In genomic region chr2:130327057-130327456, GRCm38 (mm10) we compare ENCODE assay signal across 22 mouse cellular contexts. TPM values are rescaled to one million over a fixed set of nuclear protein-coding genes. Genes with fewer than 3 reads are reported as not detected.
DNase-seq lines count a peak whose midpoint lies in the region; ATAC-seq and TF ChIP-seq lines count a peak whose summit lies in the region.
"Had no signal": no experiment of that assay in that cellular context is flagged by ENCODE, and none has a peak within 500 bp of the region (broad histone marks: within the 10 kb centered on the region; RNA-seq: fewer than 3 reads in every experiment).

No protein-coding gene starts in this region.

- no peaks in the 10 kb centered on the region for H3K4me1 ChIP-seq in liver, postnatal 0 days (ENCODE audit: insufficient read depth)
- no peaks in the 10 kb centered on the region for H3K4me1 ChIP-seq in liver, embryonic 12.5 days
- H3K4me1 ChIP-seq: embryonic facial prominence, embryonic 12.5 days; forebrain, embryonic 15.5 days; heart, embryonic 10.5 days; hindbrain, embryonic 12.5 days had no signal

- no peak overlapping the region for H3K9ac ChIP-seq in liver, postnatal 0 days (replicated peaks)
- H3K9ac ChIP-seq in liver, embryonic 12.5 days, result no peak overlapping the region
- H3K9ac ChIP-seq: embryonic facial prominence, embryonic 12.5 days; forebrain, embryonic 15.5 days; hindbrain, embryonic 12.5 days had no signal

- no peaks in the 10 kb centered on the region for H3K9me3 ChIP-seq in liver, postnatal 0 days (ENCODE audit: low read length)
- no peaks in the 10 kb centered on the region for H3K9me3 ChIP-seq in liver, embryonic 12.5 days (replicated peaks)
- H3K9me3 ChIP-seq: embryonic facial prominence, embryonic 12.5 days; forebrain, embryonic 15.5 days; G1E; heart, embryonic 10.5 days; hindbrain, embryonic 12.5 days had no signal

- no peak overlapping the region for H3K4me2 ChIP-seq in liver, postnatal 0 days (ENCODE audit: low read depth, low read length)
- H3K4me2 ChIP-seq in liver, embryonic 12.5 days, result no peak overlapping the region
- H3K4me2 ChIP-seq: embryonic facial prominence, embryonic 12.5 days; forebrain, embryonic 15.5 days; hindbrain, embryonic 12.5 days had no signal

- 32% methylated on average over 1 of the region's 1 CpGs for WGBS in liver, postnatal 0 days (ENCODE audit: insufficient replicate concordance)
- 31% methylated on average over 1 of the region's 1 CpGs for WGBS in liver, embryonic 12.5 days (ENCODE audit: insufficient replicate concordance)

- no peak overlapping the region for H3K27ac ChIP-seq in liver, postnatal 0 days (ENCODE audit: low read depth)
- no peak overlapping the region for H3K27ac ChIP-seq in liver, embryonic 12.5 days
- H3K27ac ChIP-seq: embryonic facial prominence, embryonic 12.5 days; forebrain, embryonic 15.5 days; heart, embryonic 10.5 days; hindbrain, embryonic 12.5 days had no signal

- no peak for TF ChIP-seq EP300 in liver, postnatal 0 days (IDR thresholded peaks at IDR 0.05; ENCODE audit: low read depth)

- H3K4me3 ChIP-seq in liver, postnatal 0 days (ENCODE audit: low read depth, low read length), result no peak overlapping the region
- no peak overlapping the region for H3K4me3 ChIP-seq in liver, embryonic 12.5 days
- H3K4me3 ChIP-seq: embryonic facial prominence, embryonic 12.5 days; forebrain, embryonic 15.5 days; heart, embryonic 10.5 days; hindbrain, embryonic 12.5 days had no signal

- 0 out of 2 replicates have a peak, but pooled peaks have one; percentile 6 for TF ChIP-seq CTCF in liver, postnatal 0 days (IDR thresholded peaks at IDR 0.05; ENCODE audit: low read depth)

- no peak for ATAC-seq in liver, postnatal 0 days
- ATAC-seq in liver, embryonic 12.5 days, result no peak
- ATAC-seq: activated CD4-positive, CD25-positive, alpha-beta regulatory T cell, adult 4 months; forebrain, embryonic 15.5 days; hindbrain, embryonic 16.5 days; inflammation-experienced regulatory T-cells, adult 6 months had no signal

- H3K27me3 ChIP-seq in liver, postnatal 0 days (ENCODE audit: insufficient read depth, low read length), result no peaks in the 10 kb centered on the region
- 0 out of 2 replicates have a peak, but pooled peaks cover 4% of the 10 kb centered on the region for H3K27me3 ChIP-seq in liver, embryonic 12.5 days (replicated peaks)
- H3K27me3 ChIP-seq: embryonic facial prominence, embryonic 12.5 days; forebrain, embryonic 15.5 days; hindbrain, embryonic 12.5 days had no signal

- peak; percentile 3 for DNase-seq in heart, adult 11 months
- DNase-seq in heart, adult 8-10 months (ENCODE audit: low spot score), result no peak
- DNase-seq in liver, postnatal 0 days, result no peak
- peak; percentile 4 for DNase-seq in c-Kit-positive CD71-positive TER-119-negative erythroid progenitor cells, embryonic 14.5 days (ENCODE audit: low read depth)
- no peak for DNase-seq in cerebellum, postnatal 4 days (ENCODE audit: low spot score in 2 of 2)
- DNase-seq in urinary bladder, postnatal 25 days (ENCODE audit: low spot score), result no peak
- DNase-seq: adrenal gland, postnatal 25 days; cerebellum, adult 11 months; cerebellum, adult 8-10 months; cerebellum, postnatal 14 days; gastrocnemius, postnatal 14 days; heart, postnatal 10 days; heart, postnatal 4 days had no signal

- no peaks in the 10 kb centered on the region for H3K36me3 ChIP-seq in liver, postnatal 0 days (replicated peaks; ENCODE audit: insufficient read depth, low read length)
- H3K36me3 ChIP-seq in liver, embryonic 12.5 days, result no peaks in the 10 kb centered on the region
- H3K36me3 ChIP-seq: embryonic facial prominence, embryonic 12.5 days; forebrain, embryonic 15.5 days; G1E; heart, embryonic 10.5 days; hindbrain, embryonic 12.5 days had no signal

RNA-seq across cellular contexts. Expression of gene Ebf4, which starts 32.1 kb away (rescaled TPM):
- under 1 TPM; 0.20 to 0.78 (median 0.58) TPM for total RNA-seq in heart, adult 8-10 months (2022)
- polyA plus RNA-seq in liver, postnatal 0 days (2015; fragmentation: Nextera tagmentation; extraction: Ambion mirVana), result 0.08 and 0.11 TPM in 2 replicates
- 0.41 and 0.61 TPM in 2 replicates for polyA plus RNA-seq in liver, embryonic 12.5 days (2016; fragmentation: Nextera tagmentation; extraction: Ambion mirVana)
- polyA plus RNA-seq: activated CD4-positive, CD25-positive, alpha-beta regulatory T cell, adult 4 months; G1E; inflammation-experienced regulatory T-cells, adult 6 months had no signal

RNA-seq across cellular contexts. Expression of gene Idh3b, which starts 42.7 kb away (rescaled TPM):
- total RNA-seq in heart, adult 8-10 months (2022), result 100 to 1,000 TPM; 719 to 848 (median 777) TPM
- 114 and 116 TPM in 2 replicates for polyA plus RNA-seq in liver, postnatal 0 days (2015; fragmentation: Nextera tagmentation; extraction: Ambion mirVana)
- 123 and 127 TPM in 2 replicates for polyA plus RNA-seq in liver, embryonic 12.5 days (2016; fragmentation: Nextera tagmentation; extraction: Ambion mirVana)

RNA-seq across cellular contexts. Expression of gene Nop56, which starts 52.8 kb away (rescaled TPM):
- 10 to 100 TPM; 25.5 to 44.1 (median 28.0) TPM for total RNA-seq in heart, adult 8-10 months (2022)
- polyA plus RNA-seq in liver, postnatal 0 days (2015; fragmentation: Nextera tagmentation; extraction: Ambion mirVana), result 79.4 and 91.2 TPM in 2 replicates
- 377 and 389 TPM in 2 replicates for polyA plus RNA-seq in liver, embryonic 12.5 days (2016; fragmentation: Nextera tagmentation; extraction: Ambion mirVana)

Comparison
In these comparisons a context has a peak if more than half of its experiments do, and no peak if none do; other contexts are left out.
1. DNase-seq: peak in heart, adult 11 months (single experiment) and c-Kit-positive CD71-positive TER-119-negative erythroid progenitor cells, embryonic 14.5 days (single experiment); none in heart, adult 8-10 months (single experiment), liver, postnatal 0 days (single experiment), cerebellum, postnatal 4 days (0 of 2) and urinary bladder, postnatal 25 days (single experiment).